Mouse (Mus musculus) kidney, adult 2 months (tissue): ENCODE measurements at regions not wholly inside any gene's neighbourhood (a gene's known extent, or its start where the extent isn't known, plus 50 kb on each side); places are given as distances from the start of the nearest gene placed in this dataset.

Experiments
- DNase-seq: peaks from one replicate; pipeline ENCODE4 v3.0.0; 2021
- H3K27ac ChIP-seq: fragments of 200-500 bp; 2 replicates; pipeline ENCODE4 v1.5.1; 2012; ENCODE audit warnings: low read depth, low read length, control low read depth, inconsistent platforms; ENCODE audit not compliant: insufficient read depth
- H3K27me3 ChIP-seq: fragments of 200-500 bp; replicated peaks from 2 replicates; pipeline ENCODE4 v1.6.1; 2012; ENCODE audit warnings: mild to moderate bottlenecking, moderate library complexity, low read length, inconsistent platforms; ENCODE audit not compliant: control insufficient read depth, insufficient read depth
- H3K36me3 ChIP-seq: fragments of 200-500 bp; 2 replicates; pipeline ENCODE4 v1.6.1; 2012; ENCODE audit warnings: mild to moderate bottlenecking, moderate library complexity, low read length, inconsistent platforms; ENCODE audit not compliant: control insufficient read depth, insufficient read depth
- H3K4me1 ChIP-seq: fragments of 200-500 bp; 2 replicates; pipeline ENCODE4 v1.6.1; 2011; ENCODE audit warnings: low read length; ENCODE audit not compliant: control insufficient read depth, insufficient read depth
- H3K4me3 ChIP-seq: fragments of 200-500 bp; 2 replicates; pipeline ENCODE4 v1.5.1; 2011; ENCODE audit warnings: mild to moderate bottlenecking, low read depth, low read length, control low read depth; ENCODE audit not compliant: insufficient read depth
- CTCF ChIP-seq: fragments of 200-500 bp; conservative IDR thresholded peaks from 2 replicates; pipeline ENCODE4 v1.5.1; 2011; ENCODE audit warnings: low read depth, mild to moderate bottlenecking, control low read depth, low read length, moderate library complexity, mixed read lengths; ENCODE audit not compliant: insufficient read depth, insufficient read length
- POLR2A ChIP-seq: fragments of 200-500 bp; IDR thresholded peaks from one replicate; pipeline ENCODE4 v1.6.1; 2011; ENCODE audit warnings: low read depth, low read length, control low read depth
- WGBS: fragments of 180-500 bp; shearing (Covaris S2); methylation state at CpG from one replicate; pipeline ENCODE4 v1.1.7; 2018; 5-methylcytosine and 5-hydroxymethylcytosine counted together

GRCm38 (mm10) chr14:61819251-61819650 lies 212.0 kb downstream of the Kcnrg start:
- TF ChIP-seq POLR2A (no peak), CTCF (no peak)
- Histone ChIP-seq H3K27me3 (no peaks in the 10 kb centered on the region), H3K4me3 (no peak overlapping the region), H3K36me3 (no peaks in the 10 kb centered on the region), H3K27ac (no peak overlapping the region), H3K4me1 (no peaks in the 10 kb centered on the region; the same call in 1 of the 2 replicates)
- DNase-seq, result no peak
- 75% methylated on average over 2 of the region's 2 CpGs for WGBS

DNA sequence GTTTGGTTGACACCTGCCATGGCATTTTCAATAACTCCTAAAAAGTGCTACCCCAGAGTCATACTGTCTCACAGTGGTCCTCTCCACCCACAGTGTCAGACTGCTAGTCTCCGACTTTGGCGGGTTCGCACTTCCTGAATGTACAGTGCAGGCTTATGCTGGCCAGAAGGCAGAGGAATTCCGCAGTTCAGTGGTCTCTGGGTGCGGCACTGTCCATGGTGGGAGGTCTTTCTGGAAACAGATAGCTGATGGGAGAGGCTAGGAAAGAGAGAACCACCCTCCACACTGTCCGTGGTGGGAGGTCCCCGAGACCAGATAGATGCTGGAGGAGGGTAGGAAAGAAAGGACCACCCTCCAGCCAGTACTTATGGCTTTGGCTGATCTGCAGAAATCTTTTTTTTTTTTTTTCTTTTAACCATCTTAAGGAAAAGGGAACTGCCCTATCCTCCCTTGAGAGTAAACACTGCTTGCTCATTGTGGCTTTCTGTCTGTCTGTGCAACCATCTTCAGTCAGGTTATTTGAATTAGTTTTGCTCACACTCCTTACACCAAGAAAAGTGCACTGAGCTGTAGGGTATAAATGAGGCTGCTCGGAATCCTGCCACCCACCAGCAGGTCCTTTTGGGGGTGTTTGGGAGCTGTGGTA lies 227.2 kb downstream of the Kcnrg start:
- H3K27me3 ChIP-seq, result no peaks in the 10 kb centered on the region
- H3K27ac ChIP-seq, result no peak overlapping the region
- 38% methylated on average over 8 of the region's 8 CpGs for WGBS
- TF ChIP-seq POLR2A, result no peak
- TF ChIP-seq CTCF, result no peak
- H3K36me3 ChIP-seq, result no peaks in the 10 kb centered on the region
- H3K4me1 ChIP-seq, result peaks cover 4% of the 10 kb centered on the region; the same call in 1 of the 2 replicates
- no peak overlapping the region for H3K4me3 ChIP-seq
- DNase-seq, result no peak

- Histone ChIP-seq H3K36me3 (no peaks in the 10 kb centered on the region), H3K27ac (no peak overlapping the region), H3K4me3 (no peak overlapping the region), H3K27me3 (no peaks in the 10 kb centered on the region), H3K4me1 (no peaks in the 10 kb centered on the region; the same call in 1 of the 2 replicates)
- WGBS, result 39% methylated on average over 6 of the region's 6 CpGs
- no peak for TF ChIP-seq POLR2A
- TF ChIP-seq CTCF, result no peak
- no peak for DNase-seq
Measured at GRCm38 (mm10) chr14:61835729-61836128, 228.5 kb downstream of the Kcnrg start.

- Histone ChIP-seq H3K27me3 (no peaks in the 10 kb centered on the region), H3K27ac (no peak overlapping the region), H3K4me3 (no peak overlapping the region), H3K4me1 (no peaks in the 10 kb centered on the region; the same call in 1 of the 2 replicates), H3K36me3 (no peaks in the 10 kb centered on the region)
- WGBS, result 71% methylated on average over 6 of the region's 6 CpGs
- TF ChIP-seq CTCF (no peak), POLR2A (no peak)
- DNase-seq, result no peak
Measured at GRCm38 (mm10) chr14:61836231-61836630, 229.0 kb downstream of the Kcnrg start.

- no peaks in the 10 kb centered on the region; the same call in 1 of the 2 replicates for H3K4me1 ChIP-seq
- no peak for TF ChIP-seq CTCF
- TF ChIP-seq POLR2A, result no peak
- no peak overlapping the region for H3K4me3 ChIP-seq
- H3K27ac ChIP-seq, result no peak overlapping the region
- H3K36me3 ChIP-seq, result no peaks in the 10 kb centered on the region
- DNase-seq, result no peak
- no peaks in the 10 kb centered on the region for H3K27me3 ChIP-seq
- 85% methylated on average over 4 of the region's 4 CpGs for WGBS
Measured at GRCm38 (mm10) chr14:61836965-61837364, 229.7 kb downstream of the Kcnrg start.

GRCm38 (mm10) chr14:61837851-61838250 lies 230.6 kb downstream of the Kcnrg start:
- no peak overlapping the region for H3K4me3 ChIP-seq

DNA sequence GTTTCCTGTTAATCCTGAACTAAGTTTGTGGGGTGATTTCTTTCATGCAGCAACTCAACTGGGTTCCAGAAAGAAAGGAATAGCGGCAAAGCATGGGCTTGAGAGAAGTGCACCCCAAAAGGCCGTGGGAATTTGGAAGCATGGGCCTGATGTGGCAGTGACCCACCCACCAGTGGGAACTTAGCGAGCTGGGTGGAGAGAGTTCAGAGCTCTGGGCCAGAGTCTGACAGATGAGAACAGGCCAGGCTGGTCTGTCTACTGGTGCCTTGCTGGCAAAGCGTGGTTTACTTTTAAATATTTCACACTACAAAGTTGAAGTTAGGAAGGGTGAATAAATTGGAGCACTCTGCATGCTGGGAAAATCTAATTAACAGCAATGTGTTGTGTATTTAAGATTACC lies 235.2 kb downstream of the Kcnrg start:
- H3K27me3 ChIP-seq, result no peaks in the 10 kb centered on the region
- H3K4me3 ChIP-seq, result no peak overlapping the region
- no peaks in the 10 kb centered on the region for H3K36me3 ChIP-seq
- TF ChIP-seq POLR2A (no peak), CTCF (no peak)
- no peak overlapping the region for H3K27ac ChIP-seq
- H3K4me1 ChIP-seq, result no peaks in the 10 kb centered on the region
- WGBS, result 96% methylated on average over 4 of the region's 4 CpGs
- DNase-seq, result no peak

More at GRCm38 (mm10) chr14:61837851-61838250, 230.6 kb downstream of the Kcnrg start:
- no peak for DNase-seq
- no peaks in the 10 kb centered on the region; the same call in 1 of the 2 replicates for H3K4me1 ChIP-seq
- WGBS, result 64% methylated on average over 8 of the region's 8 CpGs
- TF ChIP-seq POLR2A, result no peak
- no peak for TF ChIP-seq CTCF
- no peak overlapping the region for H3K27ac ChIP-seq
- no peaks in the 10 kb centered on the region for H3K27me3 ChIP-seq
- H3K36me3 ChIP-seq, result no peaks in the 10 kb centered on the region
